Mouse (Mus musculus): ENCODE results near the gene Ugt1a5. TPM values are rescaled to one million over a fixed set of nuclear protein-coding genes. Genes with fewer than 3 reads are reported as not detected.
"Not testable (repeated sequence)": the region's sequence is repeated elsewhere in the genome, so short reads cannot be mapped to it uniquely, and the experiment has no call there.

Ugt1a5 gene
- polyA plus RNA-seq, 1 experiment from 2014 or later, result not detected

DNA sequence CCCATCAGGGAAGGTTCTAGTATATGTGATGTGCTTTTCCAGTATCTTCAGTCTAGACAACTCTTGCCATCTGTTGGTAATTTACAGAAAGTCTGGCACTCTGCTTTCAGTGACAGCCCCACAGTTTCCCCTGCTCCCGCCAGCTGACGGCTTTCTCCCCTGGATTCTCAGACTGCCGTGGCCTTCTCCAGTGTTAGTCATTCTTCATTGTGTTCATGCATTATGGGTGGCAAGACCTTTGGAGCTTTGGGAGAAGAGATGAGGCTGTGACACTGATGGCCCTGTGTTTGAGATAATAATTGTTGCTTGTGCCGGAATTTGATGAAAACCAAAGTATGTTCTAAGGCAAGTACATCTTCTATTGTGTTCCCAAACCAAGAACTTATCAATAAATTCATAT, 52.8 kb downstream of the Ugt1a5 start:
- no peak overlapping the region for H3K4me2 ChIP-seq (replicated peaks)
- WGBS, result 51% methylated on average over 4 of the region's 4 CpGs
- H3K36me3 ChIP-seq (replicated peaks; ENCODE audit: control insufficient read depth, insufficient read depth), result no peaks in the 10 kb centered on the region
- H3K4me3 ChIP-seq (replicated peaks; ENCODE audit: low read length), result no peak overlapping the region
- H3K9ac ChIP-seq, result no peak overlapping the region
- no peaks in the 10 kb centered on the region for H3K27me3 ChIP-seq (ENCODE audit: control insufficient read depth, insufficient read depth, low read length)
- DNase-seq (ENCODE audit: low spot score), result no peak
- no peaks in the 10 kb centered on the region for H3K4me1 ChIP-seq (replicated peaks; ENCODE audit: control insufficient read depth, insufficient read depth, low read length)
- no peak overlapping the region for H3K27ac ChIP-seq
- no peak for ATAC-seq (ENCODE audit: low FRiP score)
- peaks cover 32% of the 10 kb centered on the region for H3K9me3 ChIP-seq (ENCODE audit: control insufficient read depth, low read length)

DNA sequence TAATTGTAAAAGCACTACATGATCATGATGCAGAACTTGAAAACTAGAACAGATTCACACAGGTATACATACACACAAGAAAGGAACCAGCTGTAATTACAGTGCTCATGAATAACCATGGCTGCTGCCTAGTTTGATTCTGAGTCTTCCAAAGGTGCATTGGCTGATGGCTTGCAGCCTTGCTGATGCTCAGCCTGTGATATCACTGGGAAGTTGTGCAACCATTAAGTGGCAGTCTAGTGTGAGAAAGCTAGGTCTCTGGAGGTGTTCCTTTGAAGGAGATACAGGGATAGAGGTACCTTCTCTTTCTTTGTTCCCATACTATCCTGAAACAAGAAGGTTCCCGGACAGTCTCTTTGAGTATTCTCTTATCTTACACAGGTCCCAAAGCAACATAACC, 53.2 kb downstream of the Ugt1a5 start:
- peak; percentile 24 for DNase-seq (ENCODE audit: low spot score)
- H3K9me3 ChIP-seq (ENCODE audit: control insufficient read depth, low read length), result peaks cover 28% of the 10 kb centered on the region
- WGBS, result 25% methylated on average over 1 of the region's 1 CpGs
- H3K4me1 ChIP-seq (replicated peaks; ENCODE audit: control insufficient read depth, insufficient read depth, low read length), result no peaks in the 10 kb centered on the region
- no peaks in the 10 kb centered on the region for H3K27me3 ChIP-seq (ENCODE audit: control insufficient read depth, insufficient read depth, low read length)
- no peak overlapping the region for H3K9ac ChIP-seq
- H3K27ac ChIP-seq, result no peak overlapping the region
- no peaks in the 10 kb centered on the region for H3K36me3 ChIP-seq (replicated peaks; ENCODE audit: control insufficient read depth, insufficient read depth)
- ATAC-seq (ENCODE audit: low FRiP score), result no peak
- H3K4me2 ChIP-seq (replicated peaks), result no peak overlapping the region
- no peak overlapping the region for H3K4me3 ChIP-seq (replicated peaks; ENCODE audit: low read length)

DNA sequence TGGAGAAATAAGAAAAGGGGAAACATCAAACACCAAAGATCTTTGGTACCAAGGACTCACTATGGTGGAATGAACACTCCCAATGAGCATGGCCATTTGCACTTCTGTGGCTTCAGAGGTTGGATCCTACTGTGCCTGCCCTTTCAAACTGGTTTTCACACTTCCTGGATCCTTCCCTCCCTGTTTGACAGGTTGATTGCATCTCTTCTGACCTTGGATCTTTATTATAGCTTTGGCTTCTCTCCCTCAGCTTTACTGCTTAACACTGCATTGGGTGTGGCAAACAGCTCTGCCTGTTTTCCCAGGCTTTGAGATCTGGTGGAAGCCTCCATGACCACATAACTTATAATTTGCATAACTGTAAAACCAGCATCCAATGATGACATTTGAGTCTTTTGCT, 54.5 kb downstream of the Ugt1a5 start:
- H3K27ac ChIP-seq, result no peak overlapping the region
- no peaks in the 10 kb centered on the region for H3K27me3 ChIP-seq (ENCODE audit: control insufficient read depth, insufficient read depth, low read length)
- no peak overlapping the region for H3K9ac ChIP-seq
- H3K9me3 ChIP-seq (ENCODE audit: control insufficient read depth, low read length), result peaks cover 17% of the 10 kb centered on the region
- H3K36me3 ChIP-seq (replicated peaks; ENCODE audit: control insufficient read depth, insufficient read depth), result no peaks in the 10 kb centered on the region
- H3K4me2 ChIP-seq (replicated peaks), result no peak overlapping the region
- no peak overlapping the region for H3K4me3 ChIP-seq (replicated peaks; ENCODE audit: low read length)
- no peak for DNase-seq (ENCODE audit: low spot score)
- no peaks in the 10 kb centered on the region for H3K4me1 ChIP-seq (replicated peaks; ENCODE audit: control insufficient read depth, insufficient read depth, low read length)
- ATAC-seq (ENCODE audit: low FRiP score), result no peak

DNA sequence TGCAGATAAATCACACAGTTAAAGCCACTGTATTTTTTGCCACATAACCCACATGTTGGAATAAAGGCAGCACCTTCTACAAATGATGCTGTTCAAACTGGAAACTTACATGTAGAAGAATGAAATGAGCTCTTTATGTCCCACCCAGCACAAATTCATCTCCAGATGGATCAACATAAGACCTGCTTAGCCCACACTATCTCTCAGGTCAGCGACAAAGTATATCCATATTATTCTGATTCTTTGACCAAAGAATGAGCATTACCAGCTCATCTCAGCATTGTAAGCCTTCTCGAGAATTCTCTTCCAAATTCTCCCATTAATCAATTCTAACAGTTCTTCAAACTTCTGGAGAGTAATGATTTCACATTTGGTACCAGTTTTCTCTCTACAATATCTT, 56.4 kb downstream of the Ugt1a5 start:
- DNase-seq (ENCODE audit: low spot score) (no peak), ATAC-seq (ENCODE audit: low FRiP score) (no peak)
- H3K4me3 ChIP-seq (replicated peaks; ENCODE audit: low read length), result no peak overlapping the region
- H3K4me1 ChIP-seq (replicated peaks; ENCODE audit: control insufficient read depth, insufficient read depth, low read length), result no peaks in the 10 kb centered on the region
- H3K4me2 ChIP-seq (replicated peaks), result no peak overlapping the region
- H3K27me3 ChIP-seq (ENCODE audit: control insufficient read depth, insufficient read depth, low read length), result no peaks in the 10 kb centered on the region
- no peak overlapping the region for H3K9ac ChIP-seq
- no peak overlapping the region for H3K27ac ChIP-seq
- no peaks in the 10 kb centered on the region for H3K36me3 ChIP-seq (replicated peaks; ENCODE audit: control insufficient read depth, insufficient read depth)
- WGBS, result 56% methylated on average over 2 of the region's 2 CpGs
- H3K9me3 ChIP-seq (ENCODE audit: control insufficient read depth, low read length), result peaks cover 27% of the 10 kb centered on the region

DNA sequence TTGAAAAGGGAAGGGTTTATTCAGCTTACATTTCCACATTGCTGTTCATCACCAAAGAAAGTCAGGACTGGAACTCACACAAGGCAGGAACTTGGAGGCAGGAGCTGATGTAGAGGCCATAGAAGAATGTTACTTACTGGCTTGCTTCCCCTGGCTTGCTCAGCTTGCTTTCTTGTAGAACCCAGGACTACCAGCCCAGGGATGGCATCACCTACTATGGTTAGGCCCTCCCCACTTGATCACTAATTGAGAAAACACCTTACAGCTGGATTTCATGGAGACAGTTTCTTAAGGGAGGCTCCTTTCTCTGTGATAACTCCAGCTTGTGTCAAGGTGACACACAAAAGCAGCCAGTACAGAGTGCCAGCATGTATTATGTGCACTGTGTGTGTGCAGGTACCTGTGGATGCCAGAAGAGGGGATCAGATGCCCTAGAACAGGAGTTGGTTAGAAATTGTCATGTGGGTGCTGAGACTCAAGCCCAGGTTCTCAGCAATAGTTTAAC, 57.3 kb downstream of the Ugt1a5 start:
- ATAC-seq (ENCODE audit: low FRiP score); H3K36me3 ChIP-seq (replicated peaks; ENCODE audit: control insufficient read depth, insufficient read depth); H3K27ac ChIP-seq; H3K4me2 ChIP-seq (replicated peaks); H3K4me3 ChIP-seq (replicated peaks; ENCODE audit: low read length); H3K9ac ChIP-seq; H3K27me3 ChIP-seq (ENCODE audit: control insufficient read depth, insufficient read depth, low read length); H3K4me1 ChIP-seq (replicated peaks; ENCODE audit: control insufficient read depth, insufficient read depth, low read length); DNase-seq (ENCODE audit: low spot score): not testable (repeated sequence)
- peaks cover 35% of the 10 kb centered on the region for H3K9me3 ChIP-seq (ENCODE audit: control insufficient read depth, low read length)

DNA sequence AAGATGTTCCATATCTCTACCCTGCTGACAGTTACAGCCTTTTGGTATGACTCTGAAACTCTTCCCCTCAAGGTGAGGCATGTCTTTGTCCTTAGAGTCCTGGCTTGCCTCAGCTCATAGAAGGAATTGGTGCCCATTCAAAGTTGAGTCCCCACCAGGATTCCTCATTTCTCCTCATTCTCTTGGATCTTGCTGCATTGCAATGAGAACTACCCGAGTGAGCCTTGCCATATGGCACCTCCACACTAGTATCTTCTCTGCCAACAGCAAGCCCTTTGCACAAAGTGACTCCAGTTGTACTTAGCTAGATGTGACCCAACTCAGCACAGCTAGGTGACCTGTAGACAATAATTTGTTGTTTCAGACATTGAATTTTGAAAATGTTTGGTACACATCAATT, 57.8 kb downstream of the Ugt1a5 start:
- Histone ChIP-seq H3K9me3 (ENCODE audit: control insufficient read depth, low read length) (peaks cover 40% of the 10 kb centered on the region), H3K9ac (no peak overlapping the region), H3K4me3 (replicated peaks; ENCODE audit: low read length) (no peak overlapping the region), H3K36me3 (replicated peaks; ENCODE audit: control insufficient read depth, insufficient read depth) (no peaks in the 10 kb centered on the region), H3K4me2 (replicated peaks) (no peak overlapping the region), H3K27ac (no peak overlapping the region), H3K27me3 (ENCODE audit: control insufficient read depth, insufficient read depth, low read length) (no peaks in the 10 kb centered on the region), H3K4me1 (replicated peaks; ENCODE audit: control insufficient read depth, insufficient read depth, low read length) (no peaks in the 10 kb centered on the region)
- 63% methylated on average over 1 of the region's 1 CpGs for WGBS
- no peak for ATAC-seq (ENCODE audit: low FRiP score)
- no peak for DNase-seq (ENCODE audit: low spot score)

DNA sequence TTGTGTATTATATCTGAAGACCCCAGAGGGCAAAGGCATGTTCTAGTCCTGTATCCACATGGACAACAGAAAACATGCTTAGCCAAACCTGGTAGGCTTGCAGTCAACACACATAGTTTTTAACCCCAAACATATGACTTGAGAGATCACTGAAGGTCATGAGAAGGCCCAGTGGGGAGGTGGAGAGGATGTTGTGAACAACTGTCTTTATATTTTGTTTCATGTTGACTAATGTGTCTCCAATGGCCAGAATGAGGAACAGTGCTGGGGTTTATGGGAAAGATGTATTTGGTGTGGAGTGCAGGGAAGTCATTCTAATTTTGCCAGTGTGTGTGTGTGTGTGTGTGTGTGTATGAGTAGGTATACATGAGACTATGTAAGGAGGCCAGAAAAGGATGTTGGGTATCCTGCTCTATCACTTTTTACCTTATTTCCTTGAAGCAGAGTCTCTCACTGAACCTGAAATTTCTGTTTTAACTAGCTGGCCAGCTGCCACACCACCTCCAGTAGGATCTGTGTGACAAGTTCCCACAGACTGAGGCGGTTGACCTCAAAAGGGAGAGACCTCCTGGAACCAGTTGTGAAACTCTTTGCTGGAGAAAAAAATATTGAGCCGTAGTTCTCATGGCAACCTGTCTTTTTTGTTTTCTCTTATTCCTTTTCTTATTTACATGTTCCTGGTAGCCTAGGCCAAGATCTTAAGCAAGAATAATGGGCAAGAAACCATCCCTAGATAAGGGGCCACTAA, 58.4 kb downstream of the Ugt1a5 start:
- no peaks in the 10 kb centered on the region for H3K36me3 ChIP-seq (replicated peaks; ENCODE audit: control insufficient read depth, insufficient read depth)
- no peak overlapping the region for H3K4me2 ChIP-seq (replicated peaks)
- H3K4me1 ChIP-seq (replicated peaks; ENCODE audit: control insufficient read depth, insufficient read depth, low read length), result no peaks in the 10 kb centered on the region
- H3K9me3 ChIP-seq (ENCODE audit: control insufficient read depth, low read length), result peaks cover 46% of the 10 kb centered on the region
- H3K27ac ChIP-seq, result no peak overlapping the region
- no peak overlapping the region for H3K4me3 ChIP-seq (replicated peaks; ENCODE audit: low read length)
- DNase-seq (ENCODE audit: low spot score), result no peak
- no peak for ATAC-seq (ENCODE audit: low FRiP score)
- H3K27me3 ChIP-seq (ENCODE audit: control insufficient read depth, insufficient read depth, low read length), result no peaks in the 10 kb centered on the region
- WGBS, result 75% methylated on average over 2 of the region's 2 CpGs
- H3K9ac ChIP-seq, result no peak overlapping the region

DNA sequence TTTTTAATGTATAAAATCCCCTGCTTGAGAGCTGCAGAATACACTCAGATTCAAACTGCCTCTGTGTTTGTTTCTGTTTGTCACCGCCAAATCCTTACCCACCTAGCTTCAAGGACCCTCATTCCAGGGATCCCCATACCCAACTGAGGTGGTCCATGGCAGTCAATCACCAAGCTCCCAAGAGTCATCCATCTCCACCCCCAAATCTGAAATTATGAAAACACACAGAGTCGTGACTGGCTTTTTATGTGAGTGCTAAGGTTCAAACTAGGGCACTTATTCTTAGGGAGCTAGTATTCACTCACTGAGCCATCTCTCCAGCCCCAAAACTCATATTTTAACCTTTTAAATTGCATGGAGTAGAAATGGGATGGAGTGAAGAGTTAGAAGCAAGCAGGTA, 59.5 kb downstream of the Ugt1a5 start:
- DNase-seq (ENCODE audit: low spot score); H3K27ac ChIP-seq; H3K4me1 ChIP-seq (replicated peaks; ENCODE audit: control insufficient read depth, insufficient read depth, low read length); H3K4me3 ChIP-seq (replicated peaks; ENCODE audit: low read length); H3K27me3 ChIP-seq (ENCODE audit: control insufficient read depth, insufficient read depth, low read length); ATAC-seq (ENCODE audit: low FRiP score); H3K9ac ChIP-seq; H3K4me2 ChIP-seq (replicated peaks); H3K36me3 ChIP-seq (replicated peaks; ENCODE audit: control insufficient read depth, insufficient read depth): not testable (repeated sequence)
- peaks cover 57% of the 10 kb centered on the region for H3K9me3 ChIP-seq (ENCODE audit: control insufficient read depth, low read length)
- WGBS, result 40% methylated on average over 2 of the region's 2 CpGs

DNA sequence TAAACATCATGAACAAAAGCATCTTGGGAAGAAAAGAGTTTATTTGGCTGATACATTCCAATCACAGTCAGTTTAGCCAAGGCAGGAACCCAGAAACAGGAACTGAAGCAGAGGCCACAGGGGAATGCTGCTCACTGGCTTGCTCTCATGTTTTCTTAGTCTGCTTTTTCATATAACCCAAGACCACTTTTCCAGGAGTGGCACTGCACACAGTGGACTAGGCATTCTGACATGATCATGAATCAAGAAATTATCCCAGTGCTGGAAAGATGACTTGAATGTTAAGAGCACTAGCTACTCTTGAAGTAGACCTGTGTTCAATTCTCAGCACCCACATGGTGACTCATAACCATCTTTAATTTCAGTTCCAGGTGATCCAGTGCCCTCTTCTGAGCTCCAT, 59.9 kb downstream of the Ugt1a5 start:
- H3K9me3 ChIP-seq (ENCODE audit: control insufficient read depth, low read length), result peaks cover 62% of the 10 kb centered on the region
- ATAC-seq (ENCODE audit: low FRiP score), result no peak

More for the DNA sequence above, 59.9 kb downstream of the Ugt1a5 start:
- no peak for DNase-seq (ENCODE audit: low spot score)
- no peaks in the 10 kb centered on the region for H3K4me1 ChIP-seq (replicated peaks; ENCODE audit: control insufficient read depth, insufficient read depth, low read length)
- H3K4me2 ChIP-seq (replicated peaks), result no peak overlapping the region
- H3K36me3 ChIP-seq (replicated peaks; ENCODE audit: control insufficient read depth, insufficient read depth), result no peaks in the 10 kb centered on the region
- H3K9ac ChIP-seq, result no peak overlapping the region
- H3K27ac ChIP-seq, result no peak overlapping the region
- H3K4me3 ChIP-seq (replicated peaks; ENCODE audit: low read length), result no peak overlapping the region
- no peaks in the 10 kb centered on the region for H3K27me3 ChIP-seq (ENCODE audit: control insufficient read depth, insufficient read depth, low read length)
